Mouse (Mus musculus): ENCODE data around the gene Rnf144b.

DNA sequence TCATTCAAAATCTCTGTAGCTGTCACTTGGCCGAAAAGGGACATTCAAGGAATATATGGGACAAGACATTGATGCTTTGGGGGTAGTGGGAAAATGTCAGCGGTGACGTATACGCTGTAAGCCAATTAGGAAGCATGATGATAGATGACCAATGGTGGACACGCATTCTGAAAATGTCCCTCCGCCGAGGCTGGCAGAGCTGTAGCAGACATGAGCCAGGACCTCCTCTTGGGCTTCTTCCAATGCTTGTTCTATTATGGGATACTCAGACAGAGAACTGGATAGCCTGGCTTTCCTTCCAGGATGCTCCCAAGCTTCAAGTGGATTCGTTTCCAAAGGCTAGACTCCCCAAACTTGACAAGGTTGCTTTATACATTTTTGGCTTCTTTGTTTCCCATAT, 141.9 kb downstream of the Rnf144b start:
- TF ChIP-seq EP300 (optimal IDR thresholded peaks at IDR 0.05) (no peak), CTCF (IDR thresholded peaks at IDR 0.05; ENCODE audit: low read depth) (no peak)

Data from stomach, postnatal 0 days (tissue).